Mouse (Mus musculus) lung, postnatal 36 days (tissue): ENCODE measurements around the gene Gm6358.
"Not testable (repeated sequence)": the region's sequence is repeated elsewhere in the genome, so short reads cannot be mapped to it uniquely, and the experiment has no call there.

Experiments used
- DNase-seq: peaks from one replicate; pipeline ENCODE4 v3.0.0; 2022; ENCODE audit warnings: mixed read lengths

Gm6358 gene

GRCm38 (mm10) chr16:89140551-89140950 is at the start of gene Gm6358:
Gene Gm6358 (plus strand): TSS chr16:89140851.
- DNase-seq = no peak

- DNase-seq = no peak
Observed at GRCm38 (mm10) chr16:89150786-89151185, 10.1 kb downstream of the Gm6358 start, which contains the start of gene Gm10061. Gene Gm10061 (plus strand): TSS chr16:89151086.

- DNase-seq = no peak
Observed at GRCm38 (mm10) chr16:89157652-89158051, 17.0 kb downstream of the Gm6358 start, which contains the start of gene Gm9789. Gene Gm9789 (plus strand): TSS chr16:89157952.

GRCm38 (mm10) chr16:89169190-89169589 is 28.5 kb downstream of the Gm6358 start, which contains the start of gene Gm7735:
Gene Gm7735 (plus strand): TSS chr16:89169490.
- not testable (repeated sequence) for DNase-seq

GRCm38 (mm10) chr16:89174435-89174834 is 33.8 kb downstream of the Gm6358 start, which contains the start of gene 1110057P08Rik:
Gene 1110057P08Rik (plus strand): TSS chr16:89174735.
- no peak for DNase-seq

GRCm38 (mm10) chr16:89188621-89189020 is 48.0 kb downstream of the Gm6358 start:
- no peak for DNase-seq
